Comparison of ENCODE assay signal across 31 mouse cellular contexts in the genomic region with DNA sequence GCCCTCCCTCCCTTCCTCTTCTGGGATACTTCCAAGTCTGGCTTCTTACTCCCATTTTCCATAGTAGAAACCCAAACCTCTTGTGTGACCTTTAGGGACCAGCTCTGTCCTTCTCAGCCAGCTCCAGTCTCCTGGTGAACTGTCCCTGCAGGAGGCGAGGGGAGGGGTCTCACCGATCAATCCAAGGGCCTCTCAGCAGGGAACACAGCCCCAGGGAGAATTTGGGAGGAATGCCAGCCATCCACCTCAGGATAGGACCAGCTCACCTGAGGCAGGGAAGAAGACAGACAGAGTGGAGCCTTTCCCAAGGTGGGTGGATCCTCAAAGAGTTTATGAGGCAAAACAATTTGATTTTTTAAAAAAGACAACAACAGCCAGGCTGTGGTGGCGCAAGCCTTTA. TPM values are rescaled to one million over a fixed set of nuclear protein-coding genes. Genes with fewer than 3 reads are reported as not detected.
DNase-seq lines count a peak whose midpoint lies in the region; ATAC-seq and TF ChIP-seq lines count a peak whose summit lies in the region.
"Had no signal": no experiment of that assay in that cellular context is flagged by ENCODE, and none has a peak within 500 bp of the region (broad histone marks: within the 10 kb centered on the region; RNA-seq: fewer than 3 reads in every experiment).

No protein-coding gene starts in this region.

- DNase-seq in neural tube, embryonic 11.5 days (ENCODE audit: low spot score), result peak; percentile 3
- no peak for DNase-seq in neural tube, embryonic 10.5 days (ENCODE audit: extremely low spot score, low spot score)
- DNase-seq in ES-E14 (ENCODE audit: low read depth, low spot score), result peak; percentile 83
- peak; percentile 86 for DNase-seq in ZHBTc4 (ENCODE audit: low read depth, low spot score)
- no peak for DNase-seq in heart, adult 9 months (ENCODE audit: low spot score in 2 of 2)
- DNase-seq in cerebellum, adult 2 months, result no peak
- DNase-seq: adrenal gland, adult 2 months; adrenal gland, postnatal 10 days; adrenal gland, postnatal 25 days; B cell, adult 2 months; cerebellum, adult 11 months; cerebellum, adult 18-20 months; cerebellum, adult 9-11 months; cerebellum, postnatal 14 days; cerebellum, postnatal 36 days; embryo, embryonic 11 days had no signal

- no peak overlapping the region for H3K4me2 ChIP-seq in neural tube, embryonic 11.5 days (ENCODE audit: low read depth)
- H3K4me2 ChIP-seq: embryonic facial prominence, embryonic 13.5 days; embryonic facial prominence, embryonic 15.5 days; forebrain, embryonic 12.5 days had no signal

- peaks cover 19% of the 10 kb centered on the region for H3K27me3 ChIP-seq in neural tube, embryonic 11.5 days (ENCODE audit: control insufficient read depth, insufficient read depth, low read length)
- no peaks in the 10 kb centered on the region for H3K27me3 ChIP-seq in cerebellum, adult 2 months (ENCODE audit: control insufficient read depth, insufficient read depth, low read length)

- no peak overlapping the region for H3K27ac ChIP-seq in neural tube, embryonic 11.5 days (ENCODE audit: low read depth, low read length)
- H3K27ac ChIP-seq in ES-E14 (ENCODE audit: insufficient read depth, low read depth, low read length, poor library complexity, severe bottlenecking), result no peak overlapping the region
- no peak overlapping the region for H3K27ac ChIP-seq in cerebellum, adult 2 months (ENCODE audit: insufficient read depth, low read length)
- H3K27ac ChIP-seq: embryonic facial prominence, embryonic 13.5 days; embryonic facial prominence, embryonic 15.5 days; forebrain, embryonic 10.5 days; forebrain, embryonic 12.5 days had no signal

- no peaks in the 10 kb centered on the region for H3K9me3 ChIP-seq in neural tube, embryonic 11.5 days (ENCODE audit: control insufficient read depth, low read length)
- no peaks in the 10 kb centered on the region for H3K9me3 ChIP-seq in ES-E14 (ENCODE audit: control insufficient read depth, insufficient read depth, low read depth, low read length)
- H3K9me3 ChIP-seq: embryonic facial prominence, embryonic 13.5 days; embryonic facial prominence, embryonic 15.5 days; forebrain, embryonic 10.5 days; forebrain, embryonic 12.5 days had no signal

- in situ Hi-C loops in ES-E14 (cut with MboI; ENCODE audit: low sequenced_read_pairs in 2 of 2, unreplicated experiment in 2 of 2), result no loop called here

- no peaks in the 10 kb centered on the region for H3K36me3 ChIP-seq in neural tube, embryonic 11.5 days (ENCODE audit: control insufficient read depth, insufficient read depth, low read length)
- no peaks in the 10 kb centered on the region for H3K36me3 ChIP-seq in ES-E14 (ENCODE audit: control insufficient read depth, insufficient read depth, low read length, poor library complexity, severe bottlenecking)
- H3K36me3 ChIP-seq: embryonic facial prominence, embryonic 13.5 days; embryonic facial prominence, embryonic 15.5 days; forebrain, embryonic 10.5 days; forebrain, embryonic 12.5 days had no signal

- H3K9ac ChIP-seq in neural tube, embryonic 11.5 days (ENCODE audit: low read length), result no peak overlapping the region
- H3K9ac ChIP-seq in ES-E14 (ENCODE audit: insufficient read depth, low read depth, low read length, poor library complexity, severe bottlenecking), result no peak overlapping the region
- H3K9ac ChIP-seq: embryonic facial prominence, embryonic 13.5 days; embryonic facial prominence, embryonic 15.5 days; forebrain, embryonic 12.5 days had no signal

- no peak for TF ChIP-seq CTCF in cerebellum, adult 2 months (IDR thresholded peaks at IDR 0.05; ENCODE audit: borderline replicate concordance, insufficient read depth, low read depth, low read length)

- WGBS in neural tube, embryonic 11.5 days, result 67% methylated on average over 3 of the region's 3 CpGs
- 54% methylated on average over 3 of the region's 3 CpGs for whole genome bisulfite sequencing in cerebellum, adult 2 months

- H3K4me3 ChIP-seq in neural tube, embryonic 11.5 days (ENCODE audit: low read depth, low read length), result no peak overlapping the region
- no peak overlapping the region for H3K4me3 ChIP-seq in ES-E14 (ENCODE audit: insufficient read depth in 1 of 2, low read depth in 1 of 2, low read length in 2 of 2, poor library complexity in 1 of 2, severe bottlenecking in 1 of 2)
- H3K4me3 ChIP-seq in cerebellum, adult 2 months (replicated peaks; ENCODE audit: insufficient read depth, low read depth, low read length), result no peak overlapping the region
- H3K4me3 ChIP-seq: embryonic facial prominence, embryonic 13.5 days; embryonic facial prominence, embryonic 15.5 days; erythroblast, embryonic 14.5 days; forebrain, embryonic 10.5 days; forebrain, embryonic 12.5 days had no signal

- ATAC-seq in neural tube, embryonic 11.5 days (ENCODE audit: insufficient read depth, low FRiP score, low TSS enrichment), result no peak
- ATAC-seq: CD4-positive, CD25-positive, alpha-beta regulatory T cell, adult 4 months; forebrain, embryonic 14.5 days; forebrain, embryonic 16.5 days had no signal

- TF ChIP-seq POLR2A in cerebellum, adult 2 months (IDR thresholded peaks at IDR 0.05; ENCODE audit: borderline replicate concordance, insufficient read depth, low read length), result no peak

- H3K4me1 ChIP-seq in neural tube, embryonic 11.5 days (ENCODE audit: control insufficient read depth, insufficient read depth, low read length), result no peaks in the 10 kb centered on the region
- peaks cover 0 to 4% of the 10 kb centered on the region in 2 experiments; a peak in 1 of 4 replicates for H3K4me1 ChIP-seq in ES-E14 (ENCODE audit: control insufficient read depth in 2 of 2, insufficient read depth in 2 of 2, low read length in 2 of 2, poor library complexity in 1 of 2)
- no peaks in the 10 kb centered on the region for H3K4me1 ChIP-seq in cerebellum, adult 2 months (ENCODE audit: control insufficient read depth, insufficient read depth, low read length)

TF ChIP-seq in ES-E14, 5 proteins besides CTCF, POLR2A, EP300 and RAD21:
- no peak for TF ChIP-seq ZNF384 (IDR thresholded peaks at IDR 0.05; ENCODE audit: low read depth, low read length)
- TF ChIP-seq MAFK (IDR thresholded peaks at IDR 0.05; ENCODE audit: insufficient read depth, low read depth, low read length), result no peak

RNA-seq across cellular contexts. Expression of gene Dnajb8, which starts 11.9 kb away (rescaled TPM):
- not detected in 2 replicates for polyA plus RNA-seq in neural tube, embryonic 11.5 days (2014; fragmentation: Nextera tagmentation; extraction: Ambion mirVana)
- not detected in 2 replicates for total RNA-seq in ES-E14 (2012; rRNA removed)
- polyA plus RNA-seq in cerebellum, adult 2 months (2012; rRNA removed), result not detected in 2 replicates
- total RNA-seq: adrenal gland, adult 2 months; adrenal gland, postnatal 10 days; adrenal gland, postnatal 25 days; adrenal gland, postnatal 4 days; CH12.LX; common myeloid progenitor, adult 5-6 weeks; MEL had no signal
- polyA plus RNA-seq: adrenal gland, adult 2 months; brain, embryonic 14.5 days; CD4-positive, CD25-positive, alpha-beta regulatory T cell, adult 4 months; embryonic facial prominence, embryonic 11.5 days; embryonic facial prominence, embryonic 13.5 days; embryonic facial prominence, embryonic 15.5 days; erythroblast, embryonic 14.5 days; forebrain, embryonic 10.5 days; forebrain, embryonic 12.5 days; forebrain, embryonic 14.5 days; forebrain, embryonic 16.5 days; frontal cortex, adult 2 months had no signal

RNA-seq across cellular contexts. Expression of gene Gata2, which starts 16.5 kb away (rescaled TPM):
- polyA plus RNA-seq in neural tube, embryonic 11.5 days (2014; fragmentation: Nextera tagmentation; extraction: Ambion mirVana), result 8.3 and 8.9 TPM in 2 replicates
- total RNA-seq in ES-E14 (2012; rRNA removed), result 1.3 and 5.4 TPM in 2 replicates
- 6.4 and 6.6 TPM in 2 replicates for polyA plus RNA-seq in cerebellum, adult 2 months (2012; rRNA removed)
- total RNA-seq: CH12.LX had no signal

Comparison
In these comparisons a context has a peak if more than half of its experiments do, and no peak if none do; other contexts are left out.
1. DNase-seq: peak in neural tube, embryonic 11.5 days (single experiment), ES-E14 (single experiment) and ZHBTc4 (single experiment); none in neural tube, embryonic 10.5 days (single experiment), heart, adult 9 months (0 of 2) and cerebellum, adult 2 months (0 of 2).